ENCODE assay signal across 9 mouse cellular contexts in the genomic region with DNA sequence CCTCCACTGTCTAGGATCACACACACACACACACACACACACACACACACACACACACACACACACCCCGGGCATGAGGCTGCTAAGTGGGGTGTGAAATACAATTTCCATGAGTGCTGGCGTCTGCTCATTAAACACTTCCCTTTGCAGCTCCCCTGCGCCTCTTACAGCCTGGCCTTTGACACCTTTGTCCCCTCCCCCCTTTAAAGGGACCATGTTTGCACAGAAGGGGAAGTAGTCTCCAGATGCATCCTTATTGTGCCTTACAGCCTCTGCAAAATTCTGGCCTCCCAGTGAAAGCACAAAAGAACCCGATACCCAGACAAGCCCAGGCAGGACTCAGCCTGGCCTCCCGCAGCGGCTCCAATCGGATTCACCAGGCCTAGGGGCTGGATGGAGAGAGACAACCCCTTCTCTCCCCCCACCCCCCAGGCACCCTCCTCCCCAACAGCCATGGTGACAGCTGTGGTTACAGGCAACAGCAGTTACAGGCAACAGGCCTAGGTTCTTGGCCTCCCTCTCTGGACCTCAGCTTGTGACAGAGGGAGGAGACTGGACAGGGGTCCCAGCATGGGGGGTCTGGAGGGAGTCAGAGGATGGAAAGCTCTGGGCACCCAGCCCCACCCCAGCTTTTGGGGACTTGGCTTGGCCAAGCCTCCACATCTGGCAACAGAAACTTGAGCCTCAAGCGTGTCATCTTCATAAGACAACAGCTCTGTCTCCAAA. TPM values are rescaled to one million over a fixed set of nuclear protein-coding genes. Genes with fewer than 3 reads are reported as not detected.
DNase-seq lines count a peak whose midpoint lies in the region; ATAC-seq lines count a peak whose summit lies in the region.
"Had no signal": no experiment of that assay in that cellular context is flagged by ENCODE, and none has a peak within 500 bp of the region (broad histone marks: within the 10 kb centered on the region; RNA-seq: fewer than 3 reads in every experiment).

No protein-coding gene starts in this region.

- intact Hi-C loops in heart, postnatal 36 days (cut with DNase I), result no loop called here
- intact Hi-C loops in gastrocnemius, postnatal 36 days (cut with DNase I), result no loop called here

- no peaks in the 10 kb centered on the region for H3K36me3 ChIP-seq in heart, embryonic 10.5 days
- H3K36me3 ChIP-seq in embryonic facial prominence, embryonic 12.5 days, result no peaks in the 10 kb centered on the region
- H3K36me3 ChIP-seq in intestine, embryonic 14.5 days (ENCODE audit: control insufficient read depth, insufficient read depth, low read length), result no peaks in the 10 kb centered on the region
- no peaks in the 10 kb centered on the region for H3K36me3 ChIP-seq in midbrain, embryonic 10.5 days
- H3K36me3 ChIP-seq: liver, embryonic 13.5 days had no signal

- peaks cover 61% of the 10 kb centered on the region for H3K4me1 ChIP-seq in heart, embryonic 10.5 days
- H3K4me1 ChIP-seq in embryonic facial prominence, embryonic 12.5 days, result peaks cover 54% of the 10 kb centered on the region
- H3K4me1 ChIP-seq in intestine, embryonic 14.5 days (replicated peaks; ENCODE audit: control insufficient read depth, insufficient read depth, low read length), result peaks cover 29% of the 10 kb centered on the region
- H3K4me1 ChIP-seq in midbrain, embryonic 10.5 days, result peaks cover 72% of the 10 kb centered on the region

- H3K9ac ChIP-seq in embryonic facial prominence, embryonic 12.5 days, result peak overlapping the region; percentile 5; the same call in 1 of the 2 replicates
- no peak overlapping the region for H3K9ac ChIP-seq in intestine, embryonic 14.5 days (ENCODE audit: low read length)
- H3K9ac ChIP-seq: liver, embryonic 13.5 days had no signal

- peak overlapping the region; percentile 67 for H3K27ac ChIP-seq in heart, embryonic 10.5 days
- peak overlapping the region; percentile 82 for H3K27ac ChIP-seq in embryonic facial prominence, embryonic 12.5 days
- H3K27ac ChIP-seq in intestine, embryonic 14.5 days (ENCODE audit: low read depth), result peak overlapping the region; percentile 39
- peak overlapping the region; percentile 80 for H3K27ac ChIP-seq in midbrain, embryonic 10.5 days (replicated peaks)
- H3K27ac ChIP-seq: liver, embryonic 13.5 days had no signal

- H3K9me3 ChIP-seq in heart, embryonic 10.5 days, result no peaks in the 10 kb centered on the region
- no peaks in the 10 kb centered on the region for H3K9me3 ChIP-seq in embryonic facial prominence, embryonic 12.5 days
- H3K9me3 ChIP-seq in intestine, embryonic 14.5 days (ENCODE audit: control insufficient read depth, low read length), result no peaks in the 10 kb centered on the region
- no peaks in the 10 kb centered on the region for H3K9me3 ChIP-seq in midbrain, embryonic 10.5 days (replicated peaks)
- H3K9me3 ChIP-seq: liver, embryonic 13.5 days had no signal

- DNase-seq in heart, embryonic 10.5 days (ENCODE audit: low spot score), result no peak
- DNase-seq in heart, postnatal 36 days, result no peak
- peak; percentile 65 for DNase-seq in intestine, embryonic 14.5 days (ENCODE audit: low spot score)
- DNase-seq in midbrain, embryonic 10.5 days (ENCODE audit: low spot score), result peak; percentile 74
- no peak for DNase-seq in c-Kit-positive CD71-positive TER-119-positive erythroid progenitor cells, embryonic 14.5 days (ENCODE audit: low spot score)
- DNase-seq in ovary, adult 18-20 months (ENCODE audit: low spot score), result no peak
- DNase-seq in gastrocnemius, postnatal 36 days, result no peak
- DNase-seq: liver, embryonic 13.5 days had no signal

- peak overlapping the region; percentile 31; the same call in 1 of the 2 replicates for H3K4me3 ChIP-seq in heart, embryonic 10.5 days
- H3K4me3 ChIP-seq in embryonic facial prominence, embryonic 12.5 days, result no peak overlapping the region
- no peak overlapping the region for H3K4me3 ChIP-seq in intestine, embryonic 14.5 days (ENCODE audit: low read depth, low read length)
- H3K4me3 ChIP-seq in midbrain, embryonic 10.5 days, result peak overlapping the region; percentile 30; the same call in 1 of the 2 replicates
- H3K4me3 ChIP-seq: liver, embryonic 13.5 days had no signal

- no peak; the same call in 1 of the 2 replicates for ATAC-seq in embryonic facial prominence, embryonic 12.5 days (ENCODE audit: insufficient number of reproducible peaks, insufficient read depth, low FRiP score, low TSS enrichment)
- peak; percentile 44 for ATAC-seq in intestine, embryonic 14.5 days (replicated peaks; ENCODE audit: low FRiP score, low TSS enrichment, low read depth)

- WGBS in heart, embryonic 10.5 days, result 9% methylated on average over 8 of the region's 8 CpGs
- WGBS in embryonic facial prominence, embryonic 12.5 days, result 4% methylated on average over 8 of the region's 8 CpGs
- 6% methylated on average over 8 of the region's 8 CpGs for WGBS in intestine, embryonic 14.5 days
- WGBS in midbrain, embryonic 10.5 days, result 5% methylated on average over 8 of the region's 8 CpGs

- peaks cover 29% of the 10 kb centered on the region for H3K27me3 ChIP-seq in heart, embryonic 10.5 days (ENCODE audit: insufficient read depth, poor library complexity, severe bottlenecking)
- peaks cover 9% of the 10 kb centered on the region; the same call in 1 of the 2 replicates for H3K27me3 ChIP-seq in embryonic facial prominence, embryonic 12.5 days
- H3K27me3 ChIP-seq in intestine, embryonic 14.5 days (replicated peaks; ENCODE audit: control insufficient read depth, insufficient read depth, low read length), result no peaks in the 10 kb centered on the region
- H3K27me3 ChIP-seq in midbrain, embryonic 10.5 days (ENCODE audit: low read depth, poor library complexity, severe bottlenecking), result peaks cover 97% of the 10 kb centered on the region

- H3K4me2 ChIP-seq in embryonic facial prominence, embryonic 12.5 days (replicated peaks), result no peak overlapping the region
- H3K4me2 ChIP-seq in intestine, embryonic 14.5 days (ENCODE audit: low read length), result no peak overlapping the region
- H3K4me2 ChIP-seq: liver, embryonic 13.5 days had no signal

RNA-seq across cellular contexts. Expression of gene Enho, which starts 11.8 kb away (rescaled TPM):
- 5.3 and 8.9 TPM in 2 replicates for polyA plus RNA-seq in heart, embryonic 10.5 days (2016; fragmentation: Nextera tagmentation; extraction: Ambion mirVana)
- total RNA-seq in heart, postnatal 36 days (2021), result 1 to 10 TPM; 9.1 to 9.9 TPM
- 29.0 and 33.7 TPM in 2 replicates for polyA plus RNA-seq in embryonic facial prominence, embryonic 12.5 days (2016; fragmentation: Nextera tagmentation; extraction: Ambion mirVana)
- polyA plus RNA-seq in intestine, embryonic 14.5 days (2014; fragmentation: Nextera tagmentation; extraction: Ambion mirVana), result 13.6 and 14.8 TPM in 2 replicates
- 23.2 and 31.4 TPM in 2 replicates for polyA plus RNA-seq in midbrain, embryonic 10.5 days (2016; fragmentation: Nextera tagmentation; extraction: Ambion mirVana)
- total RNA-seq in gastrocnemius, postnatal 36 days (2021), result 10 to 100 TPM; 10.3 to 10.9 TPM

RNA-seq across cellular contexts. Expression of gene Dnaic1, which starts 58.8 kb away (rescaled TPM):
- polyA plus RNA-seq in heart, embryonic 10.5 days (2016; fragmentation: Nextera tagmentation; extraction: Ambion mirVana), result 1.4 and 1.7 TPM in 2 replicates
- 1 to 10 TPM; 2.6 to 3.7 TPM for total RNA-seq in heart, postnatal 36 days (2021)
- polyA plus RNA-seq in embryonic facial prominence, embryonic 12.5 days (2016; fragmentation: Nextera tagmentation; extraction: Ambion mirVana), result 0.73 and 0.91 TPM in 2 replicates
- polyA plus RNA-seq in intestine, embryonic 14.5 days (2014; fragmentation: Nextera tagmentation; extraction: Ambion mirVana), result 3.4 and 4.9 TPM in 2 replicates
- 1.6 and 2.2 TPM in 2 replicates for polyA plus RNA-seq in midbrain, embryonic 10.5 days (2016; fragmentation: Nextera tagmentation; extraction: Ambion mirVana)
- not detected for total RNA-seq in gastrocnemius, postnatal 36 days (2021)

RNA-seq across cellular contexts. Expression of gene Fam219a, which starts 59.0 kb away (rescaled TPM):
- polyA plus RNA-seq in heart, embryonic 10.5 days (2016; fragmentation: Nextera tagmentation; extraction: Ambion mirVana), result 1.5 and 2.2 TPM in 2 replicates
- total RNA-seq in heart, postnatal 36 days (2021), result 10 to 100 TPM; 14.7 to 15.1 TPM
- polyA plus RNA-seq in embryonic facial prominence, embryonic 12.5 days (2016; fragmentation: Nextera tagmentation; extraction: Ambion mirVana), result 4.1 and 5.3 TPM in 2 replicates
- 2.2 TPM in 2 replicates for polyA plus RNA-seq in intestine, embryonic 14.5 days (2014; fragmentation: Nextera tagmentation; extraction: Ambion mirVana)
- 4.1 and 5.7 TPM in 2 replicates for polyA plus RNA-seq in midbrain, embryonic 10.5 days (2016; fragmentation: Nextera tagmentation; extraction: Ambion mirVana)
- total RNA-seq in gastrocnemius, postnatal 36 days (2021), result 10 to 100 TPM; 19.3 to 20.4 TPM

Comparison
In these comparisons a context has a peak if more than half of its experiments do, and no peak if none do; other contexts are left out.
1. DNase-seq: peak in intestine, embryonic 14.5 days (single experiment) and midbrain, embryonic 10.5 days (single experiment); none in heart, embryonic 10.5 days (single experiment), heart, postnatal 36 days (0 of 2), c-Kit-positive CD71-positive TER-119-positive erythroid progenitor cells, embryonic 14.5 days (single experiment), ovary, adult 18-20 months (single experiment) and gastrocnemius, postnatal 36 days (0 of 2).
2. H3K4me3 ChIP-seq: peak in heart, embryonic 10.5 days (single experiment) and midbrain, embryonic 10.5 days (single experiment); none in embryonic facial prominence, embryonic 12.5 days (single experiment) and intestine, embryonic 14.5 days (single experiment).
3. Peak in every context shown above with its lines, with median percentiles within 50 percentile points of each other: H3K27ac ChIP-seq.